Mouse (Mus musculus) kidney, postnatal 0 days (tissue): ENCODE data around the gene Lyzl4. TPM values are rescaled to one million over a fixed set of nuclear protein-coding genes. Genes with fewer than 3 reads are reported as not detected.

Source experiments
- ATAC-seq: fragments of 200-750 bp; cut with Nextera tagmentation; replicated peaks from 2 replicates; pipeline ENCODE4 v1.8.0; 2017; ENCODE audit warnings: low read depth, moderate number of reproducible peaks, moderate TSS enrichment, moderate library complexity; ENCODE audit not compliant: low FRiP score
- DNase-seq: peaks from one replicate; pipeline ENCODE4 v3.0.0-alpha.2; 2016; ENCODE audit warnings: low spot score
- H3K27ac ChIP-seq: fragments of 300-500 bp; sonication (generic); 2 replicates; pipeline ENCODE4 v1.5.1; 2014; ENCODE audit warnings: mild to moderate bottlenecking
- H3K27me3 ChIP-seq: fragments of 300-500 bp; sonication (generic); 2 replicates; pipeline ENCODE4 v1.6.1; 2014; ENCODE audit warnings: low read length, mixed read lengths; ENCODE audit not compliant: insufficient read depth
- H3K36me3 ChIP-seq: fragments of 300-500 bp; sonication (generic); 2 replicates; pipeline ENCODE4 v1.6.1; 2014; ENCODE audit warnings: low read length, mixed read lengths; ENCODE audit not compliant: insufficient read depth
- H3K4me1 ChIP-seq: fragments of 300-500 bp; sonication (generic); replicated peaks from 2 replicates; pipeline ENCODE4 v1.6.1; 2014; ENCODE audit warnings: antibody characterized with exemption, low read length, mixed read lengths; ENCODE audit not compliant: insufficient read depth
- H3K4me2 ChIP-seq: fragments of 300-500 bp; sonication (generic); 2 replicates; pipeline ENCODE4 v1.6.1; 2014; ENCODE audit warnings: mild to moderate bottlenecking, low read length, moderate library complexity, mixed read lengths
- H3K4me3 ChIP-seq: fragments of 300-500 bp; sonication (generic); replicated peaks from 2 replicates; pipeline ENCODE4 v1.5.1; 2014; ENCODE audit warnings: low read depth, low read length
- H3K9ac ChIP-seq: fragments of 300-500 bp; sonication (generic); 2 replicates; pipeline ENCODE4 v1.6.1; 2014; ENCODE audit warnings: low read depth, low read length
- H3K9me3 ChIP-seq: fragments of 300-500 bp; sonication (generic); replicated peaks from 2 replicates; pipeline ENCODE4 v1.6.1; 2016; ENCODE audit warnings: low read length, inconsistent platforms, mixed read lengths
- CTCF ChIP-seq: IDR thresholded peaks from 2 replicates; pipeline ENCODE4 v1.5.1; 2016; ENCODE audit warnings: antibody characterized with exemption, low read depth, mild to moderate bottlenecking, moderate library complexity
- WGBS: fragments of 180-500 bp; shearing (Covaris S2); extraction: QIAGEN DNeasy Blood & Tissue Kit; methylation state at CpG from one replicate; pipeline ENCODE4 v1.1.7; 2014; 5-methylcytosine and 5-hydroxymethylcytosine counted together
- polyA plus RNA-seq: library from polyadenylated mRNA; unstranded; fragments of >200 nt; fragmentation: Nextera tagmentation; extraction: Ambion mirVana; gene quantifications from 2 replicates; pipeline ENCODE4 v1.2.1, GENCODE M21; 2015

Lyzl4 gene
- polyA plus RNA-seq, 1 experiment from 2014 or later: not detected

GRCm38 (mm10) chr9:121541530-121541929, 100.4 kb downstream of the Lyzl4 start:
- no peak for TF ChIP-seq CTCF
- Histone ChIP-seq H3K27ac (no peak overlapping the region), H3K9me3 (no peaks in the 10 kb centered on the region), H3K27me3 (no peaks in the 10 kb centered on the region), H3K4me3 (no peak overlapping the region), H3K4me1 (no peaks in the 10 kb centered on the region), H3K9ac (no peak overlapping the region), H3K36me3 (no peaks in the 10 kb centered on the region), H3K4me2 (no peak overlapping the region)
- ATAC-seq (no peak), DNase-seq (no peak)

GRCm38 (mm10) chr9:121532626-121533025, 109.3 kb downstream of the Lyzl4 start:
- Histone ChIP-seq H3K4me3 (no peak overlapping the region), H3K27ac (no peak overlapping the region), H3K4me1 (no peaks in the 10 kb centered on the region), H3K9me3 (no peaks in the 10 kb centered on the region), H3K27me3 (no peaks in the 10 kb centered on the region), H3K9ac (no peak overlapping the region), H3K4me2 (no peak overlapping the region), H3K36me3 (no peaks in the 10 kb centered on the region)
- WGBS: 81% methylated on average over 9 of the region's 9 CpGs
- no peak for ATAC-seq
- no peak for TF ChIP-seq CTCF
- no peak for DNase-seq

- 0 out of 2 replicates have a peak, but pooled peaks have one; percentile 36 for ATAC-seq
These were observed 113.1 kb downstream of the Lyzl4 start for GRCm38 (mm10) chr9:121528605-121529357.

More at GRCm38 (mm10) chr9:121528605-121529357, 113.1 kb downstream of the Lyzl4 start:
- DNase-seq: peak; percentile 74
- H3K9ac ChIP-seq: no peak overlapping the region
- no peaks in the 10 kb centered on the region for H3K27me3 ChIP-seq
- H3K36me3 ChIP-seq: no peaks in the 10 kb centered on the region
- H3K9me3 ChIP-seq: no peaks in the 10 kb centered on the region
- WGBS: 39% methylated on average over 8 of the region's 8 CpGs
- H3K4me3 ChIP-seq: no peak overlapping the region
- no peak overlapping the region for H3K4me2 ChIP-seq
- H3K27ac ChIP-seq: no peak overlapping the region
- TF ChIP-seq CTCF: no peak
- no peaks in the 10 kb centered on the region for H3K4me1 ChIP-seq

Other genes starting within 250 kb of the Lyzl4 start
- gene Cck, start 146.4 kb downstream of the Lyzl4 start, polyA plus RNA-seq: 13.0 and 14.0 TPM in 2 replicates
- 0.13 and 0.17 TPM in 2 replicates for gene Vipr1, start 620 bp upstream of the Lyzl4 start, polyA plus RNA-seq
- gene Sec22c, start 63.4 kb upstream of the Lyzl4 start, polyA plus RNA-seq: 7.4 and 8.1 TPM in 2 replicates
- gene Ss18l2, start 68.2 kb upstream of the Lyzl4 start, polyA plus RNA-seq: 176 and 194 TPM in 2 replicates
- gene Nktr, start 77.1 kb upstream of the Lyzl4 start, polyA plus RNA-seq: 42.8 and 44.7 TPM in 2 replicates
- 13.6 and 14.4 TPM in 2 replicates for gene Zfp651, start 117.2 kb upstream of the Lyzl4 start, polyA plus RNA-seq
- gene Klhl40, start 135.5 kb upstream of the Lyzl4 start, polyA plus RNA-seq: 0.13 TPM in 1 of 2 replicates, not detected in the other
- gene Hhatl, start 150.4 kb upstream of the Lyzl4 start, polyA plus RNA-seq: 0.11 and 0.42 TPM in 2 replicates
- gene Ccdc13, start 197.4 kb upstream of the Lyzl4 start, polyA plus RNA-seq: 0.23 and 0.25 TPM in 2 replicates
- 148 and 151 TPM in 2 replicates for gene Higd1a, start 216.3 kb upstream of the Lyzl4 start, polyA plus RNA-seq